Mouse (Mus musculus) intestine, embryonic 14.5 days (tissue): Measurements from ENCODE around the gene Il18. TPM values are rescaled to one million over a fixed set of nuclear protein-coding genes. Genes with fewer than 3 reads are reported as not detected.

Experiments used
- ATAC-seq: fragments of 200-750 bp; cut with Nextera tagmentation; replicated peaks from 2 replicates; pipeline ENCODE4 v1.8.0; 2017; ENCODE audit warnings: low read depth, moderate number of reproducible peaks, moderate TSS enrichment, moderate library complexity; ENCODE audit not compliant: low FRiP score, low TSS enrichment
- DNase-seq: peaks from one replicate; pipeline ENCODE4 v3.0.0-alpha.2; 2018; ENCODE audit warnings: low spot score
- H3K27ac ChIP-seq: fragments of 300-500 bp; sonication (generic); 2 replicates; pipeline ENCODE4 v1.5.1; 2014; ENCODE audit warnings: low read depth, mild to moderate bottlenecking, control low read depth
- H3K27me3 ChIP-seq: fragments of 300-500 bp; sonication (generic); replicated peaks from 2 replicates; pipeline ENCODE4 v1.6.1; 2014; ENCODE audit warnings: low read length, control low read depth; ENCODE audit not compliant: control insufficient read depth, insufficient read depth
- H3K36me3 ChIP-seq: fragments of 300-500 bp; sonication (generic); 2 replicates; pipeline ENCODE4 v1.6.1; 2014; ENCODE audit warnings: low read length, control low read depth; ENCODE audit not compliant: control insufficient read depth, insufficient read depth
- H3K4me1 ChIP-seq: fragments of 300-500 bp; sonication (generic); replicated peaks from 2 replicates; pipeline ENCODE4 v1.6.1; 2014; ENCODE audit warnings: low read length, control low read depth, mixed read lengths; ENCODE audit not compliant: control insufficient read depth, insufficient read depth
- H3K4me2 ChIP-seq: fragments of 300-500 bp; sonication (generic); 2 replicates; pipeline ENCODE4 v1.6.1; 2014; ENCODE audit warnings: low read length
- H3K4me3 ChIP-seq: fragments of 300-500 bp; sonication (generic); 2 replicates; pipeline ENCODE4 v1.5.1; 2014; ENCODE audit warnings: low read depth, low read length, control low read depth, mixed read lengths
- H3K9ac ChIP-seq: fragments of 300-500 bp; sonication (generic); 2 replicates; pipeline ENCODE4 v1.6.1; 2014; ENCODE audit warnings: mild to moderate bottlenecking, low read length
- H3K9me3 ChIP-seq: fragments of 300-500 bp; sonication (generic); 2 replicates; pipeline ENCODE4 v1.6.1; 2016; ENCODE audit warnings: low read length, control low read depth; ENCODE audit not compliant: control insufficient read depth
- WGBS: fragments of 180-500 bp; shearing (Covaris S2); extraction: QIAGEN DNeasy Blood & Tissue Kit; methylation state at CpG from one replicate; pipeline ENCODE4 v1.1.7; 2014; 5-methylcytosine and 5-hydroxymethylcytosine counted together
- polyA plus RNA-seq: library from polyadenylated mRNA; unstranded; fragments of >200 nt; fragmentation: Nextera tagmentation; extraction: Ambion mirVana; gene quantifications from 2 replicates; pipeline ENCODE4 v1.2.1, GENCODE M21; 2014

The Il18 gene
- polyA plus RNA-seq, 1 experiment from 2014 or later, result 13.5 TPM

- no peak overlapping the region for H3K4me2 ChIP-seq
- DNase-seq (no peak), ATAC-seq (no peak)
- WGBS, result 59% methylated on average over 4 of the region's 4 CpGs
- H3K4me3 ChIP-seq, result no peak overlapping the region
- no peaks in the 10 kb centered on the region for H3K4me1 ChIP-seq
- H3K36me3 ChIP-seq, result no peaks in the 10 kb centered on the region
- H3K27ac ChIP-seq, result no peak overlapping the region
- H3K27me3 ChIP-seq, result no peaks in the 10 kb centered on the region
- H3K9ac ChIP-seq, result no peak overlapping the region
- H3K9me3 ChIP-seq, result no peaks in the 10 kb centered on the region
Measured at GRCm38 (mm10) chr9:50537295-50537694, 17.3 kb upstream of the Il18 start.

- Histone ChIP-seq H3K9me3 (no peaks in the 10 kb centered on the region), H3K36me3 (no peaks in the 10 kb centered on the region), H3K4me2 (no peak overlapping the region), H3K9ac (no peak overlapping the region), H3K4me1 (no peaks in the 10 kb centered on the region), H3K27ac (no peak overlapping the region), H3K27me3 (no peaks in the 10 kb centered on the region), H3K4me3 (no peak overlapping the region)
- WGBS, result 67% methylated on average over 7 of the region's 7 CpGs
- ATAC-seq (no peak), DNase-seq (no peak)
Measured at GRCm38 (mm10) chr9:50540170-50540569, 14.5 kb upstream of the Il18 start.

GRCm38 (mm10) chr9:50542401-50542800 is 12.2 kb upstream of the Il18 start:
- H3K27me3 ChIP-seq, result no peaks in the 10 kb centered on the region
- H3K27ac ChIP-seq, result no peak overlapping the region
- DNase-seq (no peak), ATAC-seq (no peak)
- no peak overlapping the region for H3K9ac ChIP-seq
- no peaks in the 10 kb centered on the region for H3K36me3 ChIP-seq
- H3K4me2 ChIP-seq, result no peak overlapping the region
- H3K9me3 ChIP-seq, result no peaks in the 10 kb centered on the region
- WGBS, result 78% methylated on average over 9 of the region's 9 CpGs
- no peak overlapping the region for H3K4me3 ChIP-seq
- no peaks in the 10 kb centered on the region for H3K4me1 ChIP-seq

- Histone ChIP-seq H3K9me3 (no peaks in the 10 kb centered on the region), H3K36me3 (no peaks in the 10 kb centered on the region), H3K4me3 (no peak overlapping the region), H3K27me3 (no peaks in the 10 kb centered on the region), H3K27ac (no peak overlapping the region), H3K4me2 (no peak overlapping the region), H3K9ac (no peak overlapping the region), H3K4me1 (no peaks in the 10 kb centered on the region)
- ATAC-seq (no peak), DNase-seq (no peak)
- WGBS, result 43% methylated on average over 5 of the region's 5 CpGs
Measured at GRCm38 (mm10) chr9:50547859-50548478, 6.7 kb upstream of the Il18 start.

- H3K27ac ChIP-seq, result no peak overlapping the region
- no peak overlapping the region for H3K9ac ChIP-seq
- H3K36me3 ChIP-seq, result no peaks in the 10 kb centered on the region
- no peak overlapping the region for H3K4me3 ChIP-seq
- no peak overlapping the region for H3K4me2 ChIP-seq
- DNase-seq (no peak), ATAC-seq (no peak)
- H3K4me1 ChIP-seq, result no peaks in the 10 kb centered on the region
- no peaks in the 10 kb centered on the region for H3K27me3 ChIP-seq
- WGBS, result 82% methylated on average over 4 of the region's 4 CpGs
- H3K9me3 ChIP-seq, result no peaks in the 10 kb centered on the region
Measured at GRCm38 (mm10) chr9:50548936-50549335, 5.7 kb upstream of the Il18 start.

- no peaks in the 10 kb centered on the region for H3K36me3 ChIP-seq
- ATAC-seq (no peak), DNase-seq (no peak)
- no peak overlapping the region for H3K4me2 ChIP-seq
- no peak overlapping the region for H3K27ac ChIP-seq
- no peaks in the 10 kb centered on the region for H3K4me1 ChIP-seq
- no peaks in the 10 kb centered on the region for H3K27me3 ChIP-seq
- H3K4me3 ChIP-seq, result no peak overlapping the region
- 67% methylated on average over 5 of the region's 5 CpGs for WGBS
- no peaks in the 10 kb centered on the region for H3K9me3 ChIP-seq
- no peak overlapping the region for H3K9ac ChIP-seq
Measured at GRCm38 (mm10) chr9:50552206-50552605, 2.4 kb upstream of the Il18 start.

- WGBS, result 63% methylated on average over 2 of the region's 2 CpGs
- H3K36me3 ChIP-seq, result no peaks in the 10 kb centered on the region
- DNase-seq, result no peak
- H3K4me3 ChIP-seq, result no peak overlapping the region
- no peak overlapping the region for H3K4me2 ChIP-seq
- no peak for ATAC-seq
- no peaks in the 10 kb centered on the region for H3K9me3 ChIP-seq
- H3K27ac ChIP-seq, result no peak overlapping the region
- H3K9ac ChIP-seq, result no peak overlapping the region
- no peaks in the 10 kb centered on the region for H3K4me1 ChIP-seq
- H3K27me3 ChIP-seq, result no peaks in the 10 kb centered on the region
Measured at GRCm38 (mm10) chr9:50553547-50553946, 1.1 kb upstream of the Il18 start.

- Histone ChIP-seq H3K4me2 (peak within 1 kb of the TSS; percentile 32; the same call in 1 of the 2 replicates), H3K9ac (no peak within 1 kb of the TSS), H3K9me3 (no peaks in the 10 kb centered on the region), H3K4me1 (no peaks in the 10 kb centered on the region), H3K27me3 (no peaks in the 10 kb centered on the region), H3K36me3 (no peaks in the 10 kb centered on the region), H3K4me3 (no peak within 1 kb of the TSS), H3K27ac (peak within 1 kb of the TSS; percentile 4; the same call in 1 of the 2 replicates)
- ATAC-seq (no peak), DNase-seq (no peak)
- 38% methylated on average over 2 of the region's 2 CpGs for WGBS
Measured at GRCm38 (mm10) chr9:50555094-50555446, 443 bp downstream of the Il18 start, which contains the start of gene Bco2. Bco2 (minus strand) TSS chr9:50555181.

GRCm38 (mm10) chr9:50561145-50561917 is 6.7 kb downstream of the Il18 start, which contains the start of gene Tex12:
Tex12 (minus strand) TSS chr9:50561325.
- DNase-seq (no peak), ATAC-seq (no peak)
- H3K4me1 ChIP-seq, result no peaks in the 10 kb centered on the region
- H3K27me3 ChIP-seq, result no peaks in the 10 kb centered on the region
- H3K4me3 ChIP-seq, result no peak within 1 kb of the TSS
- no peaks in the 10 kb centered on the region for H3K36me3 ChIP-seq
- H3K9me3 ChIP-seq, result no peaks in the 10 kb centered on the region
- 84% methylated on average over 38 of the region's 38 CpGs for WGBS
- H3K27ac ChIP-seq, result no peak within 1 kb of the TSS
- no peak within 1 kb of the TSS for H3K4me2 ChIP-seq
- H3K9ac ChIP-seq, result no peak within 1 kb of the TSS
